Mouse (Mus musculus): Measurements from ENCODE around the gene St6galnac6. TPM values are rescaled to one million over a fixed set of nuclear protein-coding genes. Genes with fewer than 3 reads are reported as not detected.

Gene St6galnac6
- polyA plus RNA-seq, 1 experiment from 2014 or later, result 17.3 TPM

DNA sequence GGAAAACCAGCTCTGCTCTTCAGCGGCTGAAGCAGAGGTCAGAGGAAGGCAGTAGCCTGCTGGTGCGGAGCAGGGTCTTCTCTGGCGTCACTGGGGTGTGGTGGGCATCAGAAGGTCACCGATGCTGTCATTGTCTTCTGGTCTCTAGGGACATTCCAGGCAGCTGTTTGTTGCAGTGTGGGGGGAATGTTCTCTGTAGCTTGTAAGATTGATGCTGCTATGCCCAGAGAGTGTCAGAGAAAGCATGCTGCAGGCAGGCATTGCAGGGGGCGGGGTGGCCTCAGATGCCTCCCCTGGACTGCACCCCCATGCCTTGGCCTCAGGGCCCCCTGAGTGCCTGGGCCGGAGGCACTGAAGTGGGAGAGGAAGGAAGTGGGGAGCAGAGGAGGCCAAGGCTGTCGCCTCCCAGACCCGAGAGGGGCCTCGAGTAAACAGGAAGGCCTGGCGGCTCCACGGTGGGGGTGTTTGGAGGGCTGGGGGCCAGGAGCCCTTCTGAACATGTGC, 38.3 kb downstream of the St6galnac6 start:
- Histone ChIP-seq H3K36me3 (replicated peaks) (no peaks in the 10 kb centered on the region; the same call in 1 of the 2 replicates), H3K27ac (replicated peaks) (peak overlapping the region; percentile 83), H3K4me3 (no peak overlapping the region), H3K9me3 (no peaks in the 10 kb centered on the region), H3K27me3 (replicated peaks; ENCODE audit: low read depth, poor library complexity, severe bottlenecking) (no peaks in the 10 kb centered on the region), H3K4me1 (peaks cover 47% of the 10 kb centered on the region)
- WGBS, result 26% methylated on average over 11 of the region's 11 CpGs
- peak; percentile 53 for DNase-seq (ENCODE audit: low spot score)

DNA sequence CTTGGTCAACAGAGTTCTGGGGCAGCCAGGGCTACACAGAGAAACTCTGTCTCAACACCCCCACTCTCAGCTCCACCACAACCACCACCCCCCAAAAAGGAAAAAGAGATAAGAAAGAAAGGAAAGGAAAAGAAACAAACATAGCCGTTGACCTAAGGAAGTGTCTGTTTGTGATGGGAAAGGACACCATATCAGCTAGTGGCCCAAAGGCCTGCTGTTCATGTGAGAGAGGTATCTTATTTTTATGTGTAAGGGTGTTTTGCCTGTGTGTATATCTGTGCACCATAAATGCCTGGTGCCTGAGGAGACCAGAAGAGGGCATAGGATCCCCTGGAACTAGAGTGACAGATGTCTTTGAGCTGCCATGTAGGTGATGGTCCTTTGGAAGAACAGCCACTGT, 40.1 kb downstream of the St6galnac6 start:
- no peaks in the 10 kb centered on the region for H3K36me3 ChIP-seq (replicated peaks)
- no peak overlapping the region for H3K4me3 ChIP-seq
- 78% methylated on average over 1 of the region's 1 CpGs for WGBS

DNA sequence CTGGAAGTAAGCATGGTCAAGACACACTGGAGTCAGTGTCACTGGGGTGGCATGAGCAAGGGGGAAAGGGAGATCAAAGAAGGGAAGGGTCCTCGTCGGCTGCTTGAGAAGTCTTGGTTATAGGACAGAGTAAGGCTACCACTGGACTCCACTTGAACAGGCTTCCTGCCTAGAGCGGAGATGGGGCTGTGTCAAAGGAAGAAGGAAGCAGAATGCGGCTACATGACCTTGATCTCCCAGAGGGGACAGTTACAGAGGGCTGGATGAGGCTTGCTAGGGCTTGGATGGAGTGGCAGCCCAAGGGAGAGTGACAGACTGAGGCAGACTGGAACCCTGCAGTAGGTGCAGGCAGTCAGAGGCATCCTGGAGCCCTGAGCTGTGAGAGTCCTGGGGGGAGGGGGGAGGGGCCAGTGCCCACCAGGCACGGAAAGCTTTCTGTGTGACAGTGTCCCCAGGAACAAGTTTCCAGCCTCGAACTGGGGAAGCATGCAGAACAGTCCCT, 41.1 kb downstream of the St6galnac6 start:
- Histone ChIP-seq H3K27ac (replicated peaks) (peak overlapping the region; percentile 65), H3K4me3 (no peak overlapping the region), H3K27me3 (replicated peaks; ENCODE audit: low read depth, poor library complexity, severe bottlenecking) (no peaks in the 10 kb centered on the region), H3K36me3 (replicated peaks) (no peaks in the 10 kb centered on the region), H3K4me1 (peaks cover 49% of the 10 kb centered on the region), H3K9me3 (no peaks in the 10 kb centered on the region)
- 62% methylated on average over 6 of the region's 6 CpGs for WGBS
- no peak for DNase-seq (ENCODE audit: low spot score)

More for the DNA sequence above, 40.1 kb downstream of the St6galnac6 start:
- no peaks in the 10 kb centered on the region for H3K27me3 ChIP-seq (replicated peaks; ENCODE audit: low read depth, poor library complexity, severe bottlenecking)
- no peaks in the 10 kb centered on the region for H3K9me3 ChIP-seq
- no peak for DNase-seq (ENCODE audit: low spot score)
- H3K27ac ChIP-seq (replicated peaks), result no peak overlapping the region
- peaks cover 44% of the 10 kb centered on the region for H3K4me1 ChIP-seq

DNA sequence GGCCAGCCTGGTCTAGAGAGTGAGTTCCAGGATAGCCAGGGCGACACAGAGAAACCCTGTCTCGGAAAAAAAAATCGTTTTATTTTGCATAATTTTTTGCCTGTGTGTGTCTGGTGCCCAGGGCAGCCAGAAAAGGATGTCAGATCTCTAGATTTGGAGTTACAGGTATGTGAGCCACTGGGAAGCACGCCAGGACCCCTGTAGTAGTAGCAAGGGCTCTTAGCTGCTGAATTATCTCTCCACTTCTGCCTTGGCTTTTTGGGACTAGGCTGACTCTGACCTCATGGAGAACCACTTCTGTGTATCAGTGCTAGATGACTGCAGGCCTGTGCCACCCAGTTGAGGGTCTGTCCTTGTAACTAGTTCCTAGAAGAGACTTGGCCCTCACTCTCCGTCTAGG, 42.3 kb downstream of the St6galnac6 start:
- 82% methylated on average over 5 of the region's 5 CpGs for WGBS
- Histone ChIP-seq H3K27ac (replicated peaks) (no peak overlapping the region), H3K4me3 (no peak overlapping the region), H3K36me3 (replicated peaks) (no peaks in the 10 kb centered on the region), H3K4me1 (peaks cover 55% of the 10 kb centered on the region), H3K9me3 (no peaks in the 10 kb centered on the region), H3K27me3 (replicated peaks; ENCODE audit: low read depth, poor library complexity, severe bottlenecking) (no peaks in the 10 kb centered on the region)
- no peak for DNase-seq (ENCODE audit: low spot score)

DNA sequence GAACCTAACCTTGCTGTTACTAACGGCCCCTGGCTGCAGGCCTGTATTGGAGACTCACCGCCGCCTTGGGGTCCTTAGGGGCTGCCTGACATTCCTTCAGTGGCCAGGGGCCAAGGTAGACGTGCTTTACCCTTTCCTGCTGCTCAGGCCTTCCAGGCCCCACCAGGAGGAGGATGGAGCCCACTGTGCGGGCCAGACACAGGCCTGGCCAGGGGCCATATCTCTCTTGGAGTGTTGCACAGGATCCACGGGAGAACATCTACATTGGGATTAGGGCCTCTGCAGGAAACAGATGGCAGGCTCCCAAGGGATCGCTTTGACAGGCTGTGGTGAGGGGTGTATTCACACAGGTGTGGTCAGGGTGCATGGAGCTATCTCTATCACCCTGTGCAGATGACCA, 43.3 kb downstream of the St6galnac6 start:
- Histone ChIP-seq H3K4me3 (no peak overlapping the region), H3K27me3 (replicated peaks; ENCODE audit: low read depth, poor library complexity, severe bottlenecking) (no peaks in the 10 kb centered on the region), H3K9me3 (no peaks in the 10 kb centered on the region), H3K27ac (replicated peaks) (peak overlapping the region; percentile 59), H3K36me3 (replicated peaks) (no peaks in the 10 kb centered on the region), H3K4me1 (peaks cover 49% of the 10 kb centered on the region)
- no peak for DNase-seq (ENCODE audit: low spot score)
- 74% methylated on average over 7 of the region's 7 CpGs for WGBS

DNA sequence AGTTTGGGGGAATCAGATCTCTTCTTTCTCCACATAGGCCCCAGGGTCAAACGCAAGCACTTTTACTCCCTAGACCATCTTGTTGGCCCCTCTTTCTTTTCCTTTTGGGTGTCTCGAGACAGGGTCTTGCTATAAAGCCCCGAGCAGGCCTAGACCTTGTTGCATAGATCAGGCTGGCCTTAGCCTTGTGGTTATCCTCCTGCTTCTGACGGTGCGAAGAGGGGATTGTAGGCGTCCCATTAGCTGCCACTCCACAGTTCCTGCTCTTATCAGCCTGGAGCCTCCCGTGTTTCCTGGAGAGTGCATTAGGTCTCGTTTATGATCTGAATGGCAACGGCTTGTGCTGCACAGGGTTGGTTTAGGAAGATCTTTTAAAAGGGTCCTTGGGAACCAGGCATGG, 44.6 kb downstream of the St6galnac6 start:
- no peaks in the 10 kb centered on the region for H3K27me3 ChIP-seq (replicated peaks; ENCODE audit: low read depth, poor library complexity, severe bottlenecking)
- WGBS, result 84% methylated on average over 9 of the region's 9 CpGs
- peaks cover 44% of the 10 kb centered on the region for H3K4me1 ChIP-seq
- H3K9me3 ChIP-seq, result no peaks in the 10 kb centered on the region
- H3K36me3 ChIP-seq (replicated peaks), result no peaks in the 10 kb centered on the region
- H3K4me3 ChIP-seq, result no peak overlapping the region
- H3K27ac ChIP-seq (replicated peaks), result no peak overlapping the region
- no peak for DNase-seq (ENCODE audit: low spot score)

DNA sequence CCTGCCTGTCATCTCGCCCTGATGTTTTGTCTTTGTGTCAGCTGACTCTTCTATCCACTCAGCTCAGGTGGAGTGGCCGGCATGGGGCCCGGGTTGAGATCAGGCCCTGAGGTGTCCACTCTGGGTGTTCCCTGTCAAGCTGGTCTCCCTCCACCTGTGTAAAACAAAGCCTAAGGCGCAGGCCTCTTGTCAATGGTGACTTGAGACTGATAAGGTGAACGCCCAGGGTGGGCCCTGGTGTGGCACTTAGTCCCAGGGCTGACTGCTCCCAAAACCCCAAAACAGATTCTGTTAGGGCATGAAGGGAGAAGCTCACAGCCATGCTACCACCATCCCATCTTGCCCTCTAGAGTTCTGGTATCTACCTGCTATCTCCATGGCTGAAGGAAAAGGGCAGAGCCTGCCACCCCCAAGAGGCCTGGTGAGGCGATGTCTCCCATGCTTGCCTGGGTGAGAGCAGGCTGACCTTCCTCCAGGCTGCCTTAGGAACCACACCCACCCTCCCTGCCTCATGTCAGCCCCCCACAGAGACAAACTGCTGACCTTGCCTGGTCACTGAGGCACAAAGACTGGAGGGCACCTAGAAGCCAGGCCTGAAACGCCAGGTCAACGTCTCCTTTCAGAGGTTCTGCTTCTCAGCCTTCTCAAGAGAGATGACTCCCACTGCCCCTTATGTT, 45.4 kb downstream of the St6galnac6 start:
- peaks cover 44% of the 10 kb centered on the region for H3K4me1 ChIP-seq
- 86% methylated on average over 8 of the region's 8 CpGs for WGBS
- no peaks in the 10 kb centered on the region for H3K27me3 ChIP-seq (replicated peaks; ENCODE audit: low read depth, poor library complexity, severe bottlenecking)
- H3K36me3 ChIP-seq (replicated peaks), result no peaks in the 10 kb centered on the region
- 0 out of 2 replicates have a peak overlapping the region, but pooled peaks have one; percentile 85 for H3K27ac ChIP-seq (replicated peaks)
- no peak overlapping the region for H3K4me3 ChIP-seq
- DNase-seq (ENCODE audit: low spot score), result no peak
- no peaks in the 10 kb centered on the region for H3K9me3 ChIP-seq

DNA sequence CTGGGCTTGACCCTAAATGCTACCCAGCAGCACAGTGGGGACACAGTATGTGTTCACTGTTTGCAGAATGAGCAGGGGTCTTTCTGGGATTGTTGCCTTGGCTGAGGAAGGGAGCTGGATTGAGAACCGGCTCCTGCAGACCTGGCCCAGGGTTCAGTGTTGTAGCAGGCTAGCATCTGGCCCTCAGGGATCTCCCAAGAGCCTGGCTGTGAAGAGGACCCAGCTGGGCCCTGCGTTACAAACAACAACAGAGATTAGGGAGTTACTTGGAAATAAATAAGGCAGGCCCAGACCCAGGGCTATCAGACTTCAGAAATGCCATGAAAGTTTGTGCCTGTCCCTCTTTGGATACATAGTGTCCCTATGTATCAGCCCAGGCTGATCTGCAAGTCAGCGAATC, 46.1 kb downstream of the St6galnac6 start:
- Histone ChIP-seq H3K4me1 (peaks cover 41% of the 10 kb centered on the region), H3K27me3 (replicated peaks; ENCODE audit: low read depth, poor library complexity, severe bottlenecking) (no peaks in the 10 kb centered on the region), H3K36me3 (replicated peaks) (no peaks in the 10 kb centered on the region), H3K27ac (replicated peaks) (peak overlapping the region; percentile 85), H3K9me3 (no peaks in the 10 kb centered on the region), H3K4me3 (no peak overlapping the region)
- 71% methylated on average over 3 of the region's 3 CpGs for WGBS
- DNase-seq (ENCODE audit: low spot score), result no peak

DNA sequence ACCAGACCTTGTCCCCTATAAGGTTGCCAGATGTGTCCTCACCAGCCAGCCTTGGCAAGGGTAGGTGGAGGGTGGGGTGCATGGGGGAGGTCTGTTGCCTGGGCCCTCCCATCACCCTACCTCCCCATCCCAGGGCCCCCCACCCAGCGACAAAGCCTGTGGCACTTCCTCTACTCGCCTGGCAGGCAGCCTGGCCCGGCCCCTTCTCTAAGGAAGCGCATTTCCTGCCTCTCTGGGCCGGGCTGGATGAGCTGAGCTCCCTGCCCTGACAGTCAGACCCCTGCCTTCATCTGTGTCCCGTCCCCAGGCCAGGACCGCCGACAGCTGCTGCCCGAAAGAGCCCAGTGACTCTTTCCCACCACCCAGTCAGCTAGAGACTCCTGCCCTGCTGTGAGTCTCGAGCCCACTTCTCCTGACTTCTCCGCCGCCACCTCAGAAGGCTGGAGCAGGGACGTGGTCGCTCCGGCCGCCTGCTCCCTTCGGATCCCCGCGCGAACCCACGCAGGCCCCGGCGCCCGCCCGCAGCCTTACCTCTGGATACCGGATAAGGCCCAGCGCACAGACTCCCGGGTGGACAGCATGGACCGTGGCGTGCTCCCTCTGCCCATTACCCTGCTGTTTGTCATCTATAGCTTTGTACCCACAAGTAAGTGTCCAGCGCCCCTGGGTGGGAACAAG, 47.0 kb downstream of the St6galnac6 start, which contains the start of gene Eng:
Gene Eng, plus strand, starts transcription at position 217 of the 678 bp plus-strand sequence.
- Histone ChIP-seq H3K4me3 (peak within 1 kb of the TSS; percentile 46), H3K9me3 (no peaks in the 10 kb centered on the region), H3K27me3 (replicated peaks; ENCODE audit: low read depth, poor library complexity, severe bottlenecking) (no peaks in the 10 kb centered on the region), H3K27ac (replicated peaks) (peak within 1 kb of the TSS; percentile 85), H3K4me1 (peaks cover 45% of the 10 kb centered on the region), H3K36me3 (replicated peaks) (no peaks in the 10 kb centered on the region)
- DNase-seq (ENCODE audit: low spot score), result no peak
- WGBS, result 55% methylated on average over 31 of the region's 31 CpGs

DNA sequence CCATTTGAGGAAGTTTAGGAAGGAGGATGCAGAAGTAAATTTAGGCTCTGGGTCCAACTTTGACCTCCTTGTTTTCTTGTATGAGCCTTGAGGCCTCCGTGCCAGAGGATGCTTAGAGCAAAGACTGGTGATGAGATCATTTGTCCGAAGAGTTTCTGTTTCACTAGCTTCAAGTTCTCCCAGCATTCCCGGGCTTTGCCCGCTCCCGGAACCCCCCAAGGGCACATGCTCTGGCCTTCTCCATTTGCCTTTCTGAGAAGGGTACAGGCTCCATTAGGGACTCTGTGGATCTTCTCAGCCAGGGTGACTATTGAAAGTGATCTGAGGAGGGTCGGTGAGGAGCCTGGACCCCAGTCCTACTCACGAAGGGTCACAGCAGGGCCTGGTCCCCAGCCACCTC, 47.9 kb downstream of the St6galnac6 start:
- peak overlapping the region; percentile 46 for H3K4me3 ChIP-seq
- no peak for DNase-seq (ENCODE audit: low spot score)

DNA sequence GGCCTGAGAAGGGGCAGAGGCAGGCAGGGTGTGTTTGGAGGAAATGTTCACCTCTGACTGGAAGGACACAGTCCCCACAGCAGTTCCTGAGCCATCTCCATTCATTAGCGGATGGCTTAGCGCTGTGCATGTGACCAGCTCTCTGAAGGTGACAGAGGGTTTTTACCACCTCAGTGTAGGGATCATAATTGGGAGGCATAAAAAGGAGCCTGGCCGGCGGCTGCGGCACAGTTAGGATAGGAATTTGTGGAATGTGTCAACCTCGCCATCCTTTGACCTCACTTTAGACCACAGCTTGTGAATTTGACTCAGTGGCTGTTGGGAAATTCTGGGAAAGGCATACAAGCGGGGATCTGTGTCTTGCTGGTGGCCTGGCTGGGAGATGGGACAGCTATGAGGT, 54.3 kb downstream of the St6galnac6 start:
- H3K4me3 ChIP-seq, result no peak overlapping the region
- no peaks in the 10 kb centered on the region for H3K27me3 ChIP-seq (replicated peaks; ENCODE audit: low read depth, poor library complexity, severe bottlenecking)
- peak overlapping the region; percentile 87 for H3K27ac ChIP-seq (replicated peaks)
- H3K36me3 ChIP-seq (replicated peaks), result no peaks in the 10 kb centered on the region
- WGBS, result 28% methylated on average over 7 of the region's 7 CpGs
- peak; percentile 33 for DNase-seq (ENCODE audit: low spot score)
- no peaks in the 10 kb centered on the region for H3K9me3 ChIP-seq
- H3K4me1 ChIP-seq, result peaks cover 40% of the 10 kb centered on the region

More for the DNA sequence above, 47.9 kb downstream of the St6galnac6 start:
- Histone ChIP-seq H3K9me3 (no peaks in the 10 kb centered on the region), H3K27me3 (replicated peaks; ENCODE audit: low read depth, poor library complexity, severe bottlenecking) (no peaks in the 10 kb centered on the region), H3K36me3 (replicated peaks) (no peaks in the 10 kb centered on the region), H3K4me1 (peaks cover 44% of the 10 kb centered on the region), H3K27ac (replicated peaks) (peak overlapping the region; percentile 66)
- WGBS, result 90% methylated on average over 7 of the region's 7 CpGs

DNA sequence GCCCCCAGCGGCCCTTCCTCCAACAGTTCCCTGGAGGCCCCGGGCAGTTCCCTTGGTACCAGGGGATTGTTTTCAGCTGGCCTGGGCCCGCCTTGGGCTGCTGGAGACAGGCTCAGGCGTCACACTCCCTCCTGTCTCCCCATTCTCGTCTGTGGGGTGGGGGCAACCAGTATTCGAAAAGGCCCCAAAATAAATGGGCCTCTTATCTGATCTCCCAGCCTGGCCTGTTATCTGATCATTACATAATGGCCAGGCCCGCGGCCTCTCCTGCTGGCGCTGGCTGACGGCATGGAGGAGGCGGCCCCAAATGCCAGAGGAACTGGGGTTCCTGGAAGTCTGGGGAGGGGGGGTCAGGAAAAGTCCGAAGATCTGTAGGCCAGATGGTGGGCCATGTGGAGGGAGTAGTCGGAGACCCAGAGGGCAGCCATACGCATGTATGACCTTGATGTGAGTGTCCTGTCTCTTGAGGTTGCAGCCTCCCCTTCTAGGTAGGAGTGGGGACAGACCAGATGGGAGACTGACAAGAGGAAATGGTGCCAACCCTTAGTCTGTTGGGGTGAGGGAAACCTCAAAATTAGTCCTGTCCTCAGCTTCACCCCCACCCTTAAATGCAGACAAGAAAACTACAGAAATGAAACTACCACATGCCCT, 55.4 kb downstream of the St6galnac6 start:
- peaks cover 41% of the 10 kb centered on the region for H3K4me1 ChIP-seq
- no peaks in the 10 kb centered on the region for H3K27me3 ChIP-seq (replicated peaks; ENCODE audit: low read depth, poor library complexity, severe bottlenecking)
- DNase-seq (ENCODE audit: low spot score), result peak; percentile 32
- no peaks in the 10 kb centered on the region for H3K9me3 ChIP-seq
- 61% methylated on average over 14 of the region's 14 CpGs for WGBS
- H3K4me3 ChIP-seq, result no peak overlapping the region
- H3K27ac ChIP-seq (replicated peaks), result peak overlapping the region; percentile 87
- H3K36me3 ChIP-seq (replicated peaks), result no peaks in the 10 kb centered on the region
